Mouse (Mus musculus) brain, adult 10 weeks (tissue): ENCODE data around the gene Klhl31. TPM values are rescaled to one million over a fixed set of nuclear protein-coding genes. Genes with fewer than 3 reads are reported as not detected.

Experiments
- polyA plus RNA-seq: library from polyadenylated mRNA; stranded (reverse); fragments of 350-450 nt; fragmentation: Illumina TruSeq; extraction: RNeasy Lipid Tissue Mini Kit (QIAGEN cat#74804); gene quantifications from one replicate; pipeline ENCODE4 v1.2.3, GENCODE M21; 2015; ENCODE audit warnings: low read depth, low replicate concordance

Klhl31 gene
- not detected for polyA plus RNA-seq

GRCm38 (mm10) chr9:77636450-77636951, at the start of gene Klhl31:
TSS of gene Klhl31 (plus strand) at chr9:77636500.

Other genes with a start within 250 kb of the Klhl31 start
- 12.7 TPM for gene Lrrc1, start 91.6 kb upstream of the Klhl31 start, polyA plus RNA-seq
- gene Gclc, start 118.0 kb downstream of the Klhl31 start, polyA plus RNA-seq = 46.3 TPM